Mouse (Mus musculus) stomach, postnatal 0 days (tissue): ENCODE results near the gene Nrp1.

Experiments used
- CTCF ChIP-seq: IDR thresholded peaks from 2 replicates; pipeline ENCODE4 v1.5.1; 2016; ENCODE audit warnings: antibody characterized with exemption, low read depth, mild to moderate bottlenecking, moderate library complexity
- EP300 ChIP-seq: optimal IDR thresholded peaks from 2 replicates; pipeline ENCODE3; 2016; ENCODE audit warnings: antibody characterized with exemption

GRCm38 (mm10) chr8:128428971-128429370 lies 70.6 kb downstream of the Nrp1 start:
- TF ChIP-seq CTCF (no peak), EP300 (no peak)
